Mouse (Mus musculus) Patski (cell line): ENCODE measurements at regions not wholly inside any gene's neighbourhood (a gene's known extent, or its start where the extent isn't known, plus 50 kb on each side); places are given as distances from the start of the nearest gene placed in this dataset.
"Not testable (repeated sequence)": the region's sequence is repeated elsewhere in the genome, so short reads cannot be mapped to it uniquely, and the experiment has no call there.

ENCODE experiments used
- ATAC-seq: fragments of 100-300 bp; one replicate; pipeline ENCODE4 v1.8.0; 2021
- CTCF ChIA-PET: fragments of 350-600 bp; sonication (Branson Sonifier 250); formaldehyde crosslinking; loops from one replicate; lab custom pipeline; 2022; ENCODE audit warnings: inconsistent platforms; lab: Charles Lee
- POLR2A ChIA-PET: fragments of 350-600 bp; sonication (Branson Sonifier 250); formaldehyde crosslinking; loops from one replicate; lab custom pipeline; 2022; ENCODE audit warnings: antibody characterized with exemption, inconsistent platforms; lab: Charles Lee
- DNase-seq: peaks from one replicate; pipeline ENCODE4 v3.0.0-alpha.2; 2011; ENCODE audit warnings: low read depth, low spot score
- H3K27me3 ChIP-seq: fragments of 371-371 bp; one replicate; pipeline ENCODE4 v1.5.1; 2021
- CTCF ChIP-seq: fragments of 100-300 bp; IDR thresholded peaks from one replicate; pipeline ENCODE4 v1.5.1; 2021
- in situ Hi-C: fragments of 300-500 bp; cut with MboI; formaldehyde crosslinking; loops from 3 replicates; pipeline ENCODE4 v1.11.1; 2018; ENCODE audit warnings: low pct_unique_long_range_greater_than_20kb, mixed read lengths

- CTCF ChIA-PET = no interaction called here
Observed at GRCm38 (mm10) chr12:115527065-115527464, 520.5 kb upstream of the Zfp386 start.

GRCm38 (mm10) chr12:115542482-115542881 is 505.0 kb upstream of the Zfp386 start:
- ATAC-seq (no peak), DNase-seq (no peak)
- ChIA-PET CTCF (no interaction called here), POLR2A (no interaction called here)
- no peak for TF ChIP-seq CTCF
- no peaks in the 10 kb centered on the region for H3K27me3 ChIP-seq
- in situ Hi-C loops = no loop called here

More at GRCm38 (mm10) chr12:115527065-115527464, 520.5 kb upstream of the Zfp386 start:
- no peak for ATAC-seq
- no peak for TF ChIP-seq CTCF
- in situ Hi-C loops = no loop called here
- POLR2A ChIA-PET = no interaction called here
- no peak for DNase-seq
- H3K27me3 ChIP-seq = no peaks in the 10 kb centered on the region

- CTCF ChIA-PET, H3K27me3 ChIP-seq, POLR2A ChIA-PET, ATAC-seq, DNase-seq, in situ Hi-C loops: not testable (repeated sequence)
Observed at GRCm38 (mm10) chr12:115566878-115567277, 480.6 kb upstream of the Zfp386 start.

GRCm38 (mm10) chr12:115592985-115593384 is 454.5 kb upstream of the Zfp386 start:
- ATAC-seq, CTCF ChIA-PET, DNase-seq, H3K27me3 ChIP-seq, in situ Hi-C loops, POLR2A ChIA-PET: not testable (repeated sequence)

- in situ Hi-C loops = loop anchor here (10.0 kb wide), 1 partner anchor 411 kb away; no protein-coding TSS in a partner anchor
- DNase-seq (no peak), ATAC-seq (no peak)
- CTCF ChIA-PET = no interaction called here
- TF ChIP-seq CTCF = no peak
- no peaks in the 10 kb centered on the region for H3K27me3 ChIP-seq
- POLR2A ChIA-PET = no interaction called here
Observed at GRCm38 (mm10) chr12:115603763-115604162, 443.8 kb upstream of the Zfp386 start.

GRCm38 (mm10) chr12:115604951-115605350 is 442.6 kb upstream of the Zfp386 start:
- H3K27me3 ChIP-seq = no peaks in the 10 kb centered on the region
- TF ChIP-seq CTCF = no peak
- POLR2A ChIA-PET = no interaction called here
- DNase-seq (no peak), ATAC-seq (no peak)
- CTCF ChIA-PET = no interaction called here
- in situ Hi-C loops = loop anchor here (10.0 kb wide), 1 partner anchor 410 kb away; no protein-coding TSS in a partner anchor

- CTCF ChIA-PET, POLR2A ChIA-PET: not testable (repeated sequence)
Observed at GRCm38 (mm10) chr12:115622564-115623233, 424.8 kb upstream of the Zfp386 start.

GRCm38 (mm10) chr12:115624221-115624620 is 423.3 kb upstream of the Zfp386 start:
- no peak for ATAC-seq
- POLR2A ChIA-PET = no interaction called here
- no peak for TF ChIP-seq CTCF
- CTCF ChIA-PET = no interaction called here
- in situ Hi-C loops = no loop called here
- H3K27me3 ChIP-seq = no peaks in the 10 kb centered on the region
- DNase-seq = no peak

More at GRCm38 (mm10) chr12:115622564-115623233, 424.8 kb upstream of the Zfp386 start:
- DNase-seq, H3K27me3 ChIP-seq, in situ Hi-C loops, ATAC-seq: not testable (repeated sequence)

- no peak for ATAC-seq
- ChIA-PET CTCF (no interaction called here), POLR2A (no interaction called here)
- no peak for DNase-seq
- no peaks in the 10 kb centered on the region for H3K27me3 ChIP-seq
- in situ Hi-C loops = no loop called here
- no peak for TF ChIP-seq CTCF
Observed at GRCm38 (mm10) chr12:115647599-115647998, 399.9 kb upstream of the Zfp386 start.

- in situ Hi-C loops, ATAC-seq, CTCF ChIA-PET, H3K27me3 ChIP-seq, DNase-seq, POLR2A ChIA-PET: not testable (repeated sequence)
Observed at GRCm38 (mm10) chr12:115648161-115648560, 399.4 kb upstream of the Zfp386 start.

GRCm38 (mm10) chr12:115655781-115656180 is 391.7 kb upstream of the Zfp386 start:
- ChIA-PET POLR2A (no interaction called here), CTCF (no interaction called here)
- DNase-seq (no peak), ATAC-seq (no peak)
- TF ChIP-seq CTCF = no peak
- H3K27me3 ChIP-seq = no peaks in the 10 kb centered on the region
- in situ Hi-C loops = no loop called here

GRCm38 (mm10) chr12:115664081-115664480 is 383.4 kb upstream of the Zfp386 start:
- in situ Hi-C loops, DNase-seq, POLR2A ChIA-PET, CTCF ChIA-PET, ATAC-seq, H3K27me3 ChIP-seq: not testable (repeated sequence)

GRCm38 (mm10) chr12:115671683-115672082 is 375.8 kb upstream of the Zfp386 start:
- ATAC-seq, POLR2A ChIA-PET: not testable (repeated sequence)

More at GRCm38 (mm10) chr12:115671683-115672082, 375.8 kb upstream of the Zfp386 start:
- H3K27me3 ChIP-seq, CTCF ChIA-PET, in situ Hi-C loops, DNase-seq: not testable (repeated sequence)
